ENCODE assay signal across 21 mouse cellular contexts in the genomic region with DNA sequence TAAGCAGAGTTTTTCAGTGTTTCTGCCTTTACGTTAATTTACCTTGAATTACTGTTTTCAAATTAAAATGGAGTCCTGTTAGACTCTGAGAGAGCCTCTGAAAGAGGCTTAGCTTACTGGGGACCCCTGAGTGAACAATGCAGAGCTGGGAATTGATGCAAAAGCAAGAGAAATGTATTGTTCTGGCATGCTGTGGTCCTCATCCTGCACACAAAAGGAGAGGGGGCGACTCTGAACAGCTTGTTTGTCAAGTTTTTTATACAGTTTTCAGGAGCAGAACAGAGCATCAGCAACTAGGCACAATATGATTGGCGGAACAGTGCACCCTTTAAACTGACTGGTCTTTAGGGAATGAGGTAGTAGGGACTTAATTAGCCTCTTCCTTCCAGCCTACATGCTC.
DNase-seq lines count a peak whose midpoint lies in the region; ATAC-seq and TF ChIP-seq lines count a peak whose summit lies in the region.
"Had no signal": no experiment of that assay in that cellular context is flagged by ENCODE, and none has a peak within 500 bp of the region (broad histone marks: within the 10 kb centered on the region; RNA-seq: fewer than 3 reads in every experiment).

No protein-coding gene starts in this region.

- 31% methylated on average over 3 of the region's 3 CpGs for WGBS in forebrain, embryonic 11.5 days
- 18% methylated on average over 3 of the region's 3 CpGs for WGBS in forebrain, embryonic 14.5 days
- WGBS in limb, embryonic 10.5 days: 79% methylated on average over 3 of the region's 3 CpGs

- H3K4me1 ChIP-seq in forebrain, embryonic 11.5 days (replicated peaks; ENCODE audit: control insufficient read depth, insufficient read depth, low read length): no peaks in the 10 kb centered on the region
- H3K4me1 ChIP-seq in forebrain, embryonic 14.5 days (ENCODE audit: control insufficient read depth, insufficient read depth, low read length): no peaks in the 10 kb centered on the region
- H3K4me1 ChIP-seq in limb, embryonic 10.5 days: no peaks in the 10 kb centered on the region
- H3K4me1 ChIP-seq: embryonic facial prominence, embryonic 13.5 days; heart, embryonic 10.5 days; intestine, embryonic 15.5 days had no signal

- H3K4me2 ChIP-seq in forebrain, embryonic 11.5 days (ENCODE audit: low read depth, low read length, severe bottlenecking): no peak overlapping the region
- no peak overlapping the region for H3K4me2 ChIP-seq in forebrain, embryonic 14.5 days (ENCODE audit: low read length)
- H3K4me2 ChIP-seq: embryonic facial prominence, embryonic 13.5 days; hindbrain, embryonic 14.5 days; intestine, embryonic 15.5 days had no signal

- H3K27me3 ChIP-seq in forebrain, embryonic 11.5 days (ENCODE audit: control insufficient read depth, insufficient read depth, low read length): no peaks in the 10 kb centered on the region
- H3K27me3 ChIP-seq in forebrain, embryonic 14.5 days (replicated peaks; ENCODE audit: control insufficient read depth, insufficient read depth, low read length): no peaks in the 10 kb centered on the region
- H3K27me3 ChIP-seq in limb, embryonic 10.5 days (ENCODE audit: low read depth, poor library complexity, severe bottlenecking): no peaks in the 10 kb centered on the region
- H3K27me3 ChIP-seq: embryonic facial prominence, embryonic 13.5 days; intestine, embryonic 15.5 days had no signal

- H3K4me3 ChIP-seq in forebrain, embryonic 11.5 days (ENCODE audit: low read depth, low read length): no peak overlapping the region
- H3K4me3 ChIP-seq in forebrain, embryonic 14.5 days (ENCODE audit: low read depth, low read length): no peak overlapping the region
- no peak overlapping the region for H3K4me3 ChIP-seq in layer of hippocampus, adult 2 months
- H3K4me3 ChIP-seq in limb, embryonic 10.5 days: no peak overlapping the region
- H3K4me3 ChIP-seq: embryonic facial prominence, embryonic 13.5 days; heart, embryonic 10.5 days; intestine, embryonic 15.5 days had no signal

- DNase-seq in forebrain, embryonic 11.5 days (ENCODE audit: low spot score): no peak
- DNase-seq in forebrain, embryonic 14.5 days (ENCODE audit: low spot score): no peak
- no peak for DNase-seq in layer of hippocampus, adult 2 months (ENCODE audit: low spot score in 2 of 2)
- no peak for DNase-seq in layer of hippocampus, postnatal 36 days
- peak; percentile 5 for DNase-seq in R1 (ENCODE audit: low read depth, low spot score)
- DNase-seq in brain, embryonic 14.5 days (ENCODE audit: low read depth): peak; percentile 18
- DNase-seq in limb, embryonic 10.5 days (ENCODE audit: low spot score): no peak
- no peak for DNase-seq in left cerebral cortex, adult 9 months (ENCODE audit: low spot score in 2 of 2)
- DNase-seq: adrenal gland, postnatal 10 days; cerebellum, adult 11-12 months; cerebellum, adult 9-11 months; cerebellum, postnatal 36 days; embryo, embryonic 11 days; gastrocnemius, postnatal 10 days; heart, adult 18-20 months; heart, postnatal 10 days; heart, postnatal 4 days had no signal

- peak; percentile 88 for ATAC-seq in forebrain, embryonic 11.5 days (replicated peaks; ENCODE audit: low FRiP score)
- no peak for ATAC-seq in forebrain, embryonic 14.5 days
- ATAC-seq: intestine, embryonic 15.5 days had no signal

- TF ChIP-seq CTCF in layer of hippocampus, adult 2 months (conservative IDR thresholded peaks at IDR 0.05): no peak
- TF ChIP-seq CTCF in brain, embryonic 14.5 days (IDR thresholded peaks at IDR 0.05; ENCODE audit: borderline replicate concordance, extremely low read depth, insufficient read depth, insufficient read length): no peak

- no peak for TF ChIP-seq POLR2A in brain, embryonic 14.5 days (IDR thresholded peaks at IDR 0.05; ENCODE audit: borderline replicate concordance, extremely low read depth, insufficient read depth, insufficient read length, poor library complexity, severe bottlenecking)

- H3K9me3 ChIP-seq in forebrain, embryonic 11.5 days (ENCODE audit: control insufficient read depth, low read length): no peaks in the 10 kb centered on the region
- H3K9me3 ChIP-seq in forebrain, embryonic 14.5 days (replicated peaks; ENCODE audit: control insufficient read depth, low read length): no peaks in the 10 kb centered on the region
- no peaks in the 10 kb centered on the region for H3K9me3 ChIP-seq in limb, embryonic 10.5 days (replicated peaks)
- H3K9me3 ChIP-seq: embryonic facial prominence, embryonic 13.5 days; heart, embryonic 10.5 days; intestine, embryonic 15.5 days had no signal

- H3K9ac ChIP-seq in forebrain, embryonic 11.5 days (ENCODE audit: low read length): no peak overlapping the region
- no peak overlapping the region for H3K9ac ChIP-seq in forebrain, embryonic 14.5 days (ENCODE audit: low read length)
- H3K9ac ChIP-seq: embryonic facial prominence, embryonic 13.5 days; hindbrain, embryonic 14.5 days; intestine, embryonic 15.5 days had no signal

- no peaks in the 10 kb centered on the region for H3K36me3 ChIP-seq in forebrain, embryonic 11.5 days (ENCODE audit: control insufficient read depth, insufficient read depth, low read length)
- H3K36me3 ChIP-seq in forebrain, embryonic 14.5 days (ENCODE audit: control insufficient read depth, insufficient read depth, low read length): no peaks in the 10 kb centered on the region
- H3K36me3 ChIP-seq in limb, embryonic 10.5 days: no peaks in the 10 kb centered on the region
- H3K36me3 ChIP-seq: embryonic facial prominence, embryonic 13.5 days; heart, embryonic 10.5 days; intestine, embryonic 15.5 days had no signal

- no peak overlapping the region for H3K27ac ChIP-seq in forebrain, embryonic 11.5 days (ENCODE audit: low read depth, low read length)
- H3K27ac ChIP-seq in forebrain, embryonic 14.5 days (ENCODE audit: low read depth, low read length): no peak overlapping the region
- peak overlapping the region; percentile 75; the same call in 1 of the 2 replicates for H3K27ac ChIP-seq in layer of hippocampus, adult 2 months
- no peak overlapping the region for H3K27ac ChIP-seq in limb, embryonic 10.5 days
- H3K27ac ChIP-seq: embryonic facial prominence, embryonic 13.5 days; heart, embryonic 10.5 days; hindbrain, embryonic 14.5 days; intestine, embryonic 15.5 days had no signal

Comparison
In these comparisons a context has a peak if more than half of its experiments do, and no peak if none do; other contexts are left out.
1. DNase-seq: peak in R1 (single experiment) and brain, embryonic 14.5 days (single experiment); none in forebrain, embryonic 11.5 days (single experiment), forebrain, embryonic 14.5 days (single experiment), layer of hippocampus, adult 2 months (0 of 2), layer of hippocampus, postnatal 36 days (0 of 2), limb, embryonic 10.5 days (single experiment) and left cerebral cortex, adult 9 months (0 of 2).